Mouse (Mus musculus): Measurements from ENCODE around the gene Col18a1. TPM values are rescaled to one million over a fixed set of nuclear protein-coding genes. Genes with fewer than 3 reads are reported as not detected.

The Col18a1 gene
- polyA plus RNA-seq, 1 experiment: 35.2 TPM

GRCm38 (mm10) chr10:77197469-77198209 lies 31.3 kb upstream of the Col18a1 start:
- Histone ChIP-seq H3K4me3 (ENCODE audit: low read depth, low read length) (no peak overlapping the region), H3K27me3 (ENCODE audit: control insufficient read depth, insufficient read depth, low read length) (no peaks in the 10 kb centered on the region), H3K36me3 (ENCODE audit: control insufficient read depth, insufficient read depth, low read length) (no peaks in the 10 kb centered on the region), H3K4me1 (ENCODE audit: control insufficient read depth, insufficient read depth, insufficient read length, low read length) (no peaks in the 10 kb centered on the region), H3K27ac (ENCODE audit: insufficient read depth, low read depth, low read length) (no peak overlapping the region)
- TF ChIP-seq POLR2A (IDR thresholded peaks at IDR 0.05; ENCODE audit: low read depth, low read length) (no peak), CTCF (IDR thresholded peaks at IDR 0.05; ENCODE audit: extremely low read depth, insufficient read length, insufficient replicate concordance, low read depth, low read length) (no peak)
- WGBS: 48% methylated on average over 9 of the region's 9 CpGs

- WGBS: 80% methylated on average over 4 of the region's 4 CpGs
- Histone ChIP-seq H3K4me1 (ENCODE audit: control insufficient read depth, insufficient read depth, insufficient read length, low read length) (no peaks in the 10 kb centered on the region), H3K27ac (ENCODE audit: insufficient read depth, low read depth, low read length) (no peak overlapping the region), H3K4me3 (ENCODE audit: low read depth, low read length) (no peak overlapping the region), H3K36me3 (ENCODE audit: control insufficient read depth, insufficient read depth, low read length) (no peaks in the 10 kb centered on the region), H3K27me3 (ENCODE audit: control insufficient read depth, insufficient read depth, low read length) (no peaks in the 10 kb centered on the region)
- TF ChIP-seq CTCF (IDR thresholded peaks at IDR 0.05; ENCODE audit: extremely low read depth, insufficient read length, insufficient replicate concordance, low read depth, low read length): no peak
- TF ChIP-seq POLR2A (IDR thresholded peaks at IDR 0.05; ENCODE audit: low read depth, low read length): no peak
These were observed 30.3 kb upstream of the Col18a1 start for GRCm38 (mm10) chr10:77196676-77197075.

GRCm38 (mm10) chr10:77196115-77196514 lies 29.8 kb upstream of the Col18a1 start:
- 57% methylated on average over 3 of the region's 3 CpGs for WGBS
- Histone ChIP-seq H3K4me1 (ENCODE audit: control insufficient read depth, insufficient read depth, insufficient read length, low read length) (no peaks in the 10 kb centered on the region), H3K27me3 (ENCODE audit: control insufficient read depth, insufficient read depth, low read length) (no peaks in the 10 kb centered on the region), H3K36me3 (ENCODE audit: control insufficient read depth, insufficient read depth, low read length) (no peaks in the 10 kb centered on the region), H3K27ac (ENCODE audit: insufficient read depth, low read depth, low read length) (no peak overlapping the region), H3K4me3 (ENCODE audit: low read depth, low read length) (no peak overlapping the region)
- TF ChIP-seq POLR2A (IDR thresholded peaks at IDR 0.05; ENCODE audit: low read depth, low read length): no peak
- no peak for TF ChIP-seq CTCF (IDR thresholded peaks at IDR 0.05; ENCODE audit: extremely low read depth, insufficient read length, insufficient replicate concordance, low read depth, low read length)

- no peak for TF ChIP-seq CTCF (IDR thresholded peaks at IDR 0.05; ENCODE audit: extremely low read depth, insufficient read length, insufficient replicate concordance, low read depth, low read length)
- no peak for TF ChIP-seq POLR2A (IDR thresholded peaks at IDR 0.05; ENCODE audit: low read depth, low read length)
- H3K4me1 ChIP-seq (ENCODE audit: control insufficient read depth, insufficient read depth, insufficient read length, low read length): no peaks in the 10 kb centered on the region
- no peak overlapping the region for H3K27ac ChIP-seq (ENCODE audit: insufficient read depth, low read depth, low read length)
- no peaks in the 10 kb centered on the region for H3K27me3 ChIP-seq (ENCODE audit: control insufficient read depth, insufficient read depth, low read length)
- no peak overlapping the region for H3K4me3 ChIP-seq (ENCODE audit: low read depth, low read length)
- H3K36me3 ChIP-seq (ENCODE audit: control insufficient read depth, insufficient read depth, low read length): no peaks in the 10 kb centered on the region
These were observed 27.1 kb upstream of the Col18a1 start for GRCm38 (mm10) chr10:77193495-77193894.

GRCm38 (mm10) chr10:77192745-77193144 lies 26.4 kb upstream of the Col18a1 start:
- Histone ChIP-seq H3K36me3 (ENCODE audit: control insufficient read depth, insufficient read depth, low read length) (no peaks in the 10 kb centered on the region), H3K4me3 (ENCODE audit: low read depth, low read length) (no peak overlapping the region), H3K27ac (ENCODE audit: insufficient read depth, low read depth, low read length) (no peak overlapping the region), H3K27me3 (ENCODE audit: control insufficient read depth, insufficient read depth, low read length) (no peaks in the 10 kb centered on the region), H3K4me1 (ENCODE audit: control insufficient read depth, insufficient read depth, insufficient read length, low read length) (no peaks in the 10 kb centered on the region)
- 80% methylated on average over 17 of the region's 17 CpGs for WGBS
- TF ChIP-seq CTCF (IDR thresholded peaks at IDR 0.05; ENCODE audit: extremely low read depth, insufficient read length, insufficient replicate concordance, low read depth, low read length) (no peak), POLR2A (IDR thresholded peaks at IDR 0.05; ENCODE audit: low read depth, low read length) (no peak)

GRCm38 (mm10) chr10:77190967-77191915 lies 24.9 kb upstream of the Col18a1 start:
- Histone ChIP-seq H3K27ac (ENCODE audit: insufficient read depth, low read depth, low read length) (no peak overlapping the region), H3K4me1 (ENCODE audit: control insufficient read depth, insufficient read depth, insufficient read length, low read length) (no peaks in the 10 kb centered on the region), H3K4me3 (ENCODE audit: low read depth, low read length) (no peak overlapping the region), H3K27me3 (ENCODE audit: control insufficient read depth, insufficient read depth, low read length) (no peaks in the 10 kb centered on the region), H3K36me3 (ENCODE audit: control insufficient read depth, insufficient read depth, low read length) (no peaks in the 10 kb centered on the region)
- WGBS: 50% methylated on average over 10 of the region's 10 CpGs
- no peak for TF ChIP-seq POLR2A (IDR thresholded peaks at IDR 0.05; ENCODE audit: low read depth, low read length)
- no peak for TF ChIP-seq CTCF (IDR thresholded peaks at IDR 0.05; ENCODE audit: extremely low read depth, insufficient read length, insufficient replicate concordance, low read depth, low read length)

GRCm38 (mm10) chr10:77187427-77187826 lies 21.1 kb upstream of the Col18a1 start:
- TF ChIP-seq POLR2A (IDR thresholded peaks at IDR 0.05; ENCODE audit: low read depth, low read length): no peak
- TF ChIP-seq CTCF (IDR thresholded peaks at IDR 0.05; ENCODE audit: extremely low read depth, insufficient read length, insufficient replicate concordance, low read depth, low read length): no peak
- no peaks in the 10 kb centered on the region for H3K36me3 ChIP-seq (ENCODE audit: control insufficient read depth, insufficient read depth, low read length)
- no peak overlapping the region for H3K4me3 ChIP-seq (ENCODE audit: low read depth, low read length)
- no peak overlapping the region for H3K27ac ChIP-seq (ENCODE audit: insufficient read depth, low read depth, low read length)
- no peaks in the 10 kb centered on the region for H3K27me3 ChIP-seq (ENCODE audit: control insufficient read depth, insufficient read depth, low read length)
- WGBS: 72% methylated on average over 7 of the region's 7 CpGs
- no peaks in the 10 kb centered on the region for H3K4me1 ChIP-seq (ENCODE audit: control insufficient read depth, insufficient read depth, insufficient read length, low read length)

Data from small intestine, adult 2 months (tissue).